Mouse (Mus musculus): ENCODE data around the gene Lrrc57. TPM values are rescaled to one million over a fixed set of nuclear protein-coding genes. Genes with fewer than 3 reads are reported as not detected.

The Lrrc57 gene
- total and polyA plus RNA-seq, 3 experiments, result 11.1 to 17.5 TPM; not detected in 1

- Histone ChIP-seq H3K9ac (ENCODE audit: control insufficient read depth, low read depth, low read length, poor library complexity, severe bottlenecking) (peak within 1 kb of the TSS; percentile 53), H3K4me3 (ENCODE audit: control insufficient read depth in 1 of 2, insufficient read depth in 1 of 2, low read depth in 2 of 2, low read length in 2 of 2) (peak within 1 kb of the TSS; percentile 57 to 99), H3K36me3 (ENCODE audit: control insufficient read depth in 1 of 2, insufficient read depth in 2 of 2, low read length in 2 of 2) (peaks cover 0 to 28% of the 10 kb centered on the region in 2 experiments; a peak in 2 of 4 replicates), H3K79me2 (ENCODE audit: control insufficient read depth, insufficient read depth, low read length, poor library complexity) (no peaks in the 10 kb centered on the region), H3K4me1 (ENCODE audit: control insufficient read depth in 1 of 2, insufficient read depth in 2 of 2, low read length in 2 of 2) (peaks cover 0 to 30% of the 10 kb centered on the region in 2 experiments), H3K27ac (ENCODE audit: control insufficient read depth, low read depth, low read length) (no peak within 1 kb of the TSS), H3K27me3 (ENCODE audit: control insufficient read depth in 1 of 2, insufficient read depth in 2 of 2, low read length in 2 of 2) (no peaks in the 10 kb centered on the region), H3K9me3 (replicated peaks; ENCODE audit: insufficient read depth, low read length) (no peaks in the 10 kb centered on the region)
- DNase-seq (ENCODE audit: low read depth, low spot score), result peak; percentile 99
- TF ChIP-seq CTCF (IDR thresholded peaks at IDR 0.05 in 2 of 3, conservative IDR thresholded peaks at IDR 0.05 in 1 of 3; ENCODE audit: control insufficient read depth in 1 of 3, insufficient read depth in 1 of 3, low read depth in 2 of 3, low read length in 3 of 3, poor library complexity in 1 of 3, severe bottlenecking in 1 of 3) (peak in 1 of 3 experiments; percentile 18; a peak in 1 of 6 replicates), NRF1 (IDR thresholded peaks at IDR 0.05; ENCODE audit: insufficient read depth, low read depth, low read length, poor library complexity, severe bottlenecking) (peak; percentile 30; the same call in 1 of the 2 replicates), MAZ (IDR thresholded peaks at IDR 0.05; ENCODE audit: low read depth, low read length) (peak; percentile 27; the same call in 1 of the 2 replicates), ZKSCAN1 (IDR thresholded peaks at IDR 0.05; ENCODE audit: low read depth, low read length) (peak; percentile 76; the same call in 1 of the 2 replicates), NELFE (IDR thresholded peaks at IDR 0.05; ENCODE audit: low read depth, low read length) (no peak)
Observed at GRCm38 (mm10) chr2:120628886-120629735, 19.8 kb upstream of the Lrrc57 start, which contains the start of gene Stard9. Gene Stard9 (plus strand): TSS chr2:120629121.

- H3K4me1 ChIP-seq (ENCODE audit: control insufficient read depth in 1 of 2, insufficient read depth in 2 of 2, low read length in 2 of 2), result peaks cover 0 to 30% of the 10 kb centered on the region in 2 experiments
- no peak for DNase-seq (ENCODE audit: low read depth, low spot score)
- H3K27ac ChIP-seq (ENCODE audit: control insufficient read depth, low read depth, low read length), result no peak overlapping the region
- H3K79me2 ChIP-seq (ENCODE audit: control insufficient read depth, insufficient read depth, low read length, poor library complexity), result no peaks in the 10 kb centered on the region
- peak; percentile 49; the same call in 1 of the 2 replicates for TF ChIP-seq MAFK (IDR thresholded peaks at IDR 0.05; ENCODE audit: borderline replicate concordance, low read depth, low read length)
- no peak for TF ChIP-seq MYB (IDR thresholded peaks at IDR 0.05; ENCODE audit: low read depth, low read length)
- TF ChIP-seq ZNF384 (IDR thresholded peaks at IDR 0.05; ENCODE audit: low read depth, low read length), result peak; percentile 70
- TF ChIP-seq TBP (IDR thresholded peaks at IDR 0.05; ENCODE audit: low read depth, low read length), result peak; percentile 96
- TF ChIP-seq NRF1 (IDR thresholded peaks at IDR 0.05; ENCODE audit: insufficient read depth, low read depth, low read length, poor library complexity, severe bottlenecking), result no peak
- no peak for TF ChIP-seq SMC3 (IDR thresholded peaks at IDR 0.05; ENCODE audit: low read depth, low read length)
- TF ChIP-seq UBTF (IDR thresholded peaks at IDR 0.05; ENCODE audit: borderline replicate concordance, insufficient read depth, low read depth, low read length), result no peak
- TF ChIP-seq SIN3A (IDR thresholded peaks at IDR 0.05; ENCODE audit: low read length), result peak; percentile 59; the same call in 1 of the 2 replicates
- no peak for TF ChIP-seq ZMIZ1 (IDR thresholded peaks at IDR 0.05; ENCODE audit: low read depth, low read length)
- TF ChIP-seq CTCF (IDR thresholded peaks at IDR 0.05 in 2 of 3, conservative IDR thresholded peaks at IDR 0.05 in 1 of 3; ENCODE audit: control insufficient read depth in 1 of 3, insufficient read depth in 1 of 3, low read depth in 2 of 3, low read length in 3 of 3, poor library complexity in 1 of 3, severe bottlenecking in 1 of 3), result no peak
- no peak for TF ChIP-seq KAT2A (conservative IDR thresholded peaks at IDR 0.05; ENCODE audit: low read depth, low read length)
- no peak for TF ChIP-seq TCF12 (IDR thresholded peaks at IDR 0.05; ENCODE audit: low read depth, low read length)
- peaks cover 0 to 28% of the 10 kb centered on the region in 2 experiments; a peak in 2 of 4 replicates for H3K36me3 ChIP-seq (ENCODE audit: control insufficient read depth in 1 of 2, insufficient read depth in 2 of 2, low read length in 2 of 2)
- H3K4me3 ChIP-seq (ENCODE audit: control insufficient read depth in 1 of 2, insufficient read depth in 1 of 2, low read depth in 2 of 2, low read length in 2 of 2), result peak overlapping the region; percentile 57 to 99
- no peaks in the 10 kb centered on the region for H3K9me3 ChIP-seq (replicated peaks; ENCODE audit: insufficient read depth, low read length)
- peak overlapping the region; percentile 53 for H3K9ac ChIP-seq (ENCODE audit: control insufficient read depth, low read depth, low read length, poor library complexity, severe bottlenecking)
- H3K27me3 ChIP-seq (ENCODE audit: control insufficient read depth in 1 of 2, insufficient read depth in 2 of 2, low read length in 2 of 2), result no peaks in the 10 kb centered on the region
Observed at GRCm38 (mm10) chr2:120628076-120628865, 19.0 kb upstream of the Lrrc57 start.

Data from MEL (cell line).